Mouse (Mus musculus) neural tube, embryonic 15.5 days (tissue): ENCODE data around the gene Gm9970. TPM values are rescaled to one million over a fixed set of nuclear protein-coding genes. Genes with fewer than 3 reads are reported as not detected.

Experiments
- ATAC-seq: fragments of 200-750 bp; cut with Nextera tagmentation; 2 replicates; pipeline ENCODE4 v1.8.0; 2017; ENCODE audit warnings: mild to moderate bottlenecking, moderate TSS enrichment, moderate library complexity; ENCODE audit not compliant: low FRiP score
- H3K27ac ChIP-seq: fragments of 300-500 bp; sonication (generic); replicated peaks from 2 replicates; pipeline ENCODE4 v1.5.1; 2015; ENCODE audit warnings: mild to moderate bottlenecking, inconsistent platforms
- H3K27me3 ChIP-seq: fragments of 300-500 bp; sonication (generic); replicated peaks from 2 replicates; pipeline ENCODE4 v1.6.1; 2015; ENCODE audit warnings: inconsistent platforms
- H3K36me3 ChIP-seq: fragments of 300-500 bp; sonication (generic); 2 replicates; pipeline ENCODE4 v1.6.1; 2015; ENCODE audit warnings: inconsistent platforms
- H3K4me1 ChIP-seq: fragments of 300-500 bp; sonication (generic); 2 replicates; pipeline ENCODE4 v1.6.1; 2015; ENCODE audit warnings: inconsistent platforms
- H3K4me2 ChIP-seq: fragments of 300-500 bp; sonication (generic); 2 replicates; pipeline ENCODE4 v1.6.1; 2015; ENCODE audit warnings: inconsistent platforms, mild to moderate bottlenecking, moderate library complexity
- H3K4me3 ChIP-seq: fragments of 300-500 bp; sonication (generic); replicated peaks from 2 replicates; pipeline ENCODE4 v1.5.1; 2015; ENCODE audit warnings: mild to moderate bottlenecking, inconsistent platforms
- H3K9ac ChIP-seq: fragments of 300-500 bp; sonication (generic); replicated peaks from 2 replicates; pipeline ENCODE4 v1.6.1; 2015; ENCODE audit warnings: mild to moderate bottlenecking, inconsistent platforms
- H3K9me3 ChIP-seq: fragments of 300-500 bp; sonication (generic); replicated peaks from 2 replicates; pipeline ENCODE4 v1.6.1; 2016; ENCODE audit warnings: inconsistent platforms
- WGBS: fragments of 180-500 bp; shearing (Covaris S2); methylation state at CpG from one replicate; pipeline ENCODE4 v1.1.7; 2015; ENCODE audit warnings: mixed read lengths; 5-methylcytosine and 5-hydroxymethylcytosine counted together
- polyA plus RNA-seq: library from polyadenylated mRNA; unstranded; fragments of >200 nt; fragmentation: Nextera tagmentation; extraction: Ambion mirVana; gene quantifications from 2 replicates; pipeline ENCODE4 v1.2.1, GENCODE M21; 2015

Gene Gm9970
- polyA plus RNA-seq, 1 experiment from 2014 or later, result 0.51 TPM

GRCm38 (mm10) chr5:31201042-31201741 lies 39.8 kb downstream of the Gm9970 start:
- peak overlapping the region; percentile 88 for H3K27ac ChIP-seq
- peaks cover 29% of the 10 kb centered on the region for H3K4me1 ChIP-seq
- 21% methylated on average over 13 of the region's 13 CpGs for WGBS
- peak overlapping the region; percentile 95 for H3K4me3 ChIP-seq
- H3K27me3 ChIP-seq, result no peaks in the 10 kb centered on the region
- peak overlapping the region; percentile 97 for H3K9ac ChIP-seq
- peaks cover 78% of the 10 kb centered on the region for H3K36me3 ChIP-seq
- peak overlapping the region; percentile 88 for H3K4me2 ChIP-seq
- H3K9me3 ChIP-seq, result peaks cover 4% of the 10 kb centered on the region
- ATAC-seq, result no peak

GRCm38 (mm10) chr5:31200327-31200768 lies 40.7 kb downstream of the Gm9970 start:
- peaks cover 80% of the 10 kb centered on the region for H3K36me3 ChIP-seq
- peaks cover 4% of the 10 kb centered on the region for H3K9me3 ChIP-seq
- H3K27ac ChIP-seq, result no peak overlapping the region
- 0 out of 2 replicates have a peak overlapping the region, but pooled peaks have one; percentile 3 for H3K9ac ChIP-seq
- peaks cover 29% of the 10 kb centered on the region for H3K4me1 ChIP-seq
- H3K4me2 ChIP-seq, result peak overlapping the region; percentile 88
- peak overlapping the region; percentile 95 for H3K4me3 ChIP-seq
- ATAC-seq, result no peak
- no peaks in the 10 kb centered on the region for H3K27me3 ChIP-seq
- 93% methylated on average over 27 of the region's 27 CpGs for WGBS

- no peaks in the 10 kb centered on the region for H3K27me3 ChIP-seq
- no peak overlapping the region for H3K9ac ChIP-seq
- no peak overlapping the region for H3K4me3 ChIP-seq
- no peak for ATAC-seq
- H3K9me3 ChIP-seq, result peaks cover 4% of the 10 kb centered on the region
- WGBS, result 75% methylated on average over 9 of the region's 9 CpGs
- no peak overlapping the region for H3K27ac ChIP-seq
- peaks cover 79% of the 10 kb centered on the region for H3K36me3 ChIP-seq
- peaks cover 29% of the 10 kb centered on the region for H3K4me1 ChIP-seq
- no peak overlapping the region for H3K4me2 ChIP-seq
These were observed 41.1 kb downstream of the Gm9970 start for GRCm38 (mm10) chr5:31199893-31200292.

GRCm38 (mm10) chr5:31199321-31199892 lies 41.6 kb downstream of the Gm9970 start:
- Histone ChIP-seq H3K9ac (no peak overlapping the region), H3K27ac (no peak overlapping the region), H3K27me3 (no peaks in the 10 kb centered on the region), H3K9me3 (peaks cover 4% of the 10 kb centered on the region), H3K4me2 (no peak overlapping the region), H3K4me3 (no peak overlapping the region), H3K4me1 (peaks cover 34% of the 10 kb centered on the region), H3K36me3 (peaks cover 74% of the 10 kb centered on the region)
- WGBS, result 96% methylated on average over 19 of the region's 19 CpGs
- ATAC-seq, result no peak

- no peak overlapping the region for H3K27ac ChIP-seq
- no peak overlapping the region for H3K9ac ChIP-seq
- H3K27me3 ChIP-seq, result no peaks in the 10 kb centered on the region
- no peak overlapping the region for H3K4me3 ChIP-seq
- H3K4me2 ChIP-seq, result no peak overlapping the region
- peaks cover 68% of the 10 kb centered on the region for H3K36me3 ChIP-seq
- 81% methylated on average over 5 of the region's 5 CpGs for WGBS
- no peak for ATAC-seq
- H3K4me1 ChIP-seq, result peaks cover 40% of the 10 kb centered on the region
- peaks cover 4% of the 10 kb centered on the region for H3K9me3 ChIP-seq
These were observed 42.3 kb downstream of the Gm9970 start for GRCm38 (mm10) chr5:31198616-31199320.

GRCm38 (mm10) chr5:31198170-31198569 lies 42.9 kb downstream of the Gm9970 start:
- 88% methylated on average over 9 of the region's 9 CpGs for WGBS
- no peak overlapping the region for H3K4me3 ChIP-seq
- no peaks in the 10 kb centered on the region for H3K27me3 ChIP-seq
- H3K27ac ChIP-seq, result no peak overlapping the region
- H3K4me1 ChIP-seq, result peaks cover 41% of the 10 kb centered on the region
- no peak for ATAC-seq
- H3K4me2 ChIP-seq, result no peak overlapping the region
- no peak overlapping the region for H3K9ac ChIP-seq
- peaks cover 4% of the 10 kb centered on the region for H3K9me3 ChIP-seq
- peaks cover 62% of the 10 kb centered on the region for H3K36me3 ChIP-seq

GRCm38 (mm10) chr5:31197072-31197471 lies 44.0 kb downstream of the Gm9970 start:
- Histone ChIP-seq H3K4me2 (no peak overlapping the region), H3K27ac (no peak overlapping the region), H3K9me3 (peaks cover 4% of the 10 kb centered on the region), H3K9ac (no peak overlapping the region), H3K4me1 (peaks cover 34% of the 10 kb centered on the region), H3K4me3 (no peak overlapping the region), H3K27me3 (no peaks in the 10 kb centered on the region), H3K36me3 (peaks cover 56% of the 10 kb centered on the region)
- no peak for ATAC-seq
- WGBS, result 92% methylated on average over 12 of the region's 12 CpGs

- Histone ChIP-seq H3K4me2 (no peak overlapping the region), H3K4me1 (peaks cover 40% of the 10 kb centered on the region), H3K27me3 (no peaks in the 10 kb centered on the region), H3K27ac (no peak overlapping the region), H3K9ac (no peak overlapping the region), H3K4me3 (no peak overlapping the region), H3K36me3 (peaks cover 58% of the 10 kb centered on the region), H3K9me3 (peaks cover 4% of the 10 kb centered on the region)
- WGBS, result 93% methylated on average over 10 of the region's 10 CpGs
- no peak for ATAC-seq
These were observed 44.8 kb downstream of the Gm9970 start for GRCm38 (mm10) chr5:31196207-31196606.

- 92% methylated on average over 4 of the region's 4 CpGs for WGBS
- H3K27ac ChIP-seq, result no peak overlapping the region
- peaks cover 63% of the 10 kb centered on the region for H3K36me3 ChIP-seq
- H3K9ac ChIP-seq, result no peak overlapping the region
- H3K4me3 ChIP-seq, result no peak overlapping the region
- H3K4me2 ChIP-seq, result no peak overlapping the region
- ATAC-seq, result no peak
- H3K27me3 ChIP-seq, result no peaks in the 10 kb centered on the region
- H3K4me1 ChIP-seq, result peaks cover 36% of the 10 kb centered on the region
- H3K9me3 ChIP-seq, result peaks cover 4% of the 10 kb centered on the region
These were observed 45.4 kb downstream of the Gm9970 start for GRCm38 (mm10) chr5:31195671-31196070.

- H3K4me3 ChIP-seq, result peak overlapping the region; percentile 86
These were observed 46.2 kb downstream of the Gm9970 start for GRCm38 (mm10) chr5:31194486-31195485.

More at GRCm38 (mm10) chr5:31194486-31195485, 46.2 kb downstream of the Gm9970 start:
- no peaks in the 10 kb centered on the region for H3K9me3 ChIP-seq
- H3K4me1 ChIP-seq, result peaks cover 27% of the 10 kb centered on the region
- 95% methylated on average over 16 of the region's 16 CpGs for WGBS
- peaks cover 64% of the 10 kb centered on the region for H3K36me3 ChIP-seq
- no peak for ATAC-seq
- H3K27ac ChIP-seq, result no peak overlapping the region
- 0 out of 2 replicates have a peak overlapping the region, but pooled peaks have one; percentile 93 for H3K9ac ChIP-seq
- peak overlapping the region; percentile 88; the same call in 1 of the 2 replicates for H3K4me2 ChIP-seq
- no peaks in the 10 kb centered on the region for H3K27me3 ChIP-seq
